Mouse (Mus musculus): Measurements from ENCODE around the gene Nr1i3. TPM values are rescaled to one million over a fixed set of nuclear protein-coding genes. Genes with fewer than 3 reads are reported as not detected.

The Nr1i3 gene
- 1.4 and 1.7 TPM in 2 replicates for total RNA-seq (2012; rRNA removed)
- polyA plus RNA-seq (2012; ENCODE audit: insufficient read depth in 1 of 2, insufficient read length in 2 of 2, low read depth in 1 of 2, low replicate concordance in 2 of 2, missing spikeins in 1 of 2): under 1 TPM in 1 of 2 experiments, not detected in 1; 0.24 TPM

- H3K4me1 ChIP-seq (ENCODE audit: control insufficient read depth in 1 of 2, insufficient read depth in 2 of 2, low read length in 2 of 2): peaks cover 2 to 39% of the 10 kb centered on the region in 2 experiments; a peak in 3 of 4 replicates
- DNase-seq (ENCODE audit: low read depth, low spot score): no peak
- H3K9ac ChIP-seq (ENCODE audit: control insufficient read depth, low read depth, low read length, poor library complexity, severe bottlenecking): no peak within 1 kb of the TSS
- no peak within 1 kb of the TSS for H3K27ac ChIP-seq (ENCODE audit: control insufficient read depth, low read depth, low read length)
- no peaks in the 10 kb centered on the region for H3K27me3 ChIP-seq (ENCODE audit: control insufficient read depth in 1 of 2, insufficient read depth in 2 of 2, low read length in 2 of 2)
- H3K4me3 ChIP-seq (ENCODE audit: control insufficient read depth in 1 of 2, insufficient read depth in 1 of 2, low read depth in 2 of 2, low read length in 2 of 2): no peak within 1 kb of the TSS
- H3K79me2 ChIP-seq (ENCODE audit: control insufficient read depth, insufficient read depth, low read length, poor library complexity): no peaks in the 10 kb centered on the region
- TF ChIP-seq MYC (IDR thresholded peaks at IDR 0.05; ENCODE audit: low read depth, low read length) (no peak), CHD1 (IDR thresholded peaks at IDR 0.05; ENCODE audit: low read depth, low read length) (no peak), USF1 (IDR thresholded peaks at IDR 0.05; ENCODE audit: low read depth, low read length) (no peak), TCF12 (IDR thresholded peaks at IDR 0.05; ENCODE audit: low read depth, low read length) (no peak), POLR2A (IDR thresholded peaks at IDR 0.05; ENCODE audit: control insufficient read depth in 1 of 2, insufficient read depth in 1 of 2, low read depth in 1 of 2, low read length in 2 of 2, poor library complexity in 1 of 2) (no peak), RCOR1 (IDR thresholded peaks at IDR 0.05; ENCODE audit: low read depth, low read length) (no peak), MAFK (IDR thresholded peaks at IDR 0.05; ENCODE audit: borderline replicate concordance, low read depth, low read length) (no peak), NELFE (IDR thresholded peaks at IDR 0.05; ENCODE audit: low read depth, low read length) (no peak), BHLHE40 (IDR thresholded peaks at IDR 0.05; ENCODE audit: borderline replicate concordance, low read depth, low read length) (no peak), ETS1 (IDR thresholded peaks at IDR 0.05; ENCODE audit: low read depth, low read length) (no peak), MAX (IDR thresholded peaks at IDR 0.05; ENCODE audit: low read length) (no peak), ZC3H11A (IDR thresholded peaks at IDR 0.05; ENCODE audit: low read depth, low read length) (no peak), MEF2A (IDR thresholded peaks at IDR 0.05; ENCODE audit: extremely low read depth, insufficient replicate concordance, low read depth, low read length, poor library complexity, severe bottlenecking) (no peak), HCFC1 (IDR thresholded peaks at IDR 0.05; ENCODE audit: low read depth, low read length) (no peak), ELF1 (IDR thresholded peaks at IDR 0.05; ENCODE audit: low read depth, low read length) (no peak), E2F4 (IDR thresholded peaks at IDR 0.05; ENCODE audit: borderline replicate concordance, low read depth, low read length) (no peak), SIN3A (IDR thresholded peaks at IDR 0.05; ENCODE audit: low read length) (no peak), CTCF (IDR thresholded peaks at IDR 0.05 in 2 of 3, conservative IDR thresholded peaks at IDR 0.05 in 1 of 3; ENCODE audit: control insufficient read depth in 1 of 3, insufficient read depth in 1 of 3, low read depth in 2 of 3, low read length in 3 of 3, poor library complexity in 1 of 3, severe bottlenecking in 1 of 3) (no peak), MYB (IDR thresholded peaks at IDR 0.05; ENCODE audit: low read depth, low read length) (no peak)
- H3K36me3 ChIP-seq (ENCODE audit: control insufficient read depth in 1 of 2, insufficient read depth in 2 of 2, low read length in 2 of 2): peaks cover 0 to 20% of the 10 kb centered on the region in 2 experiments; a peak in 2 of 4 replicates
- no peaks in the 10 kb centered on the region for H3K9me3 ChIP-seq (replicated peaks; ENCODE audit: insufficient read depth, low read length)
These were observed at the start of gene Nr1i3 for GRCm38 (mm10) chr1:171213801-171214496. Gene Nr1i3, plus strand, starts transcription at chr1:171213970.

DNA sequence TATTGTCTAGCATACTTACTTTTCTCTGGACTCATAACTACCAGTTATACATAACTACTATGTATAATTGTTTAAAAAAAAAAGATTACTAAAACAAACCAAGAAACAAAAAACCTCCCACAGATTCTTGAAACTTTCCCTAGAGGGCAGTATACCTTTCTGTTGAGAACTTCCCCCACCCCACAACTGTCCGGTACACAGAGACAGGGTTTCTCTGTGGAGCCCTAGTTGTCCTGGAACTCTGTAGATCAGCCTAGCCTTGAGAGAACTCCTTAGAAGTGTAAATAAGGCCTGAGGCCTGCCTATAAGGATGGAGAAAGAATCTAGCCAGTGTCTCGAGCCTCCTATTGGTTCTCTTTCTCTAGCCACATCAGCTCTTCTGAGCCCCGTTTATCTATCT, 49.5 kb upstream of the Nr1i3 start:
- H3K27ac ChIP-seq (ENCODE audit: control insufficient read depth, low read depth, low read length): no peak overlapping the region
- no peaks in the 10 kb centered on the region for H3K9me3 ChIP-seq (replicated peaks; ENCODE audit: insufficient read depth, low read length)
- DNase-seq (ENCODE audit: low read depth, low spot score): peak; percentile 54
- H3K27me3 ChIP-seq (ENCODE audit: control insufficient read depth in 1 of 2, insufficient read depth in 2 of 2, low read length in 2 of 2): no peaks in the 10 kb centered on the region; a peak in 1 of 4 replicates
- H3K9ac ChIP-seq (ENCODE audit: control insufficient read depth, low read depth, low read length, poor library complexity, severe bottlenecking): no peak overlapping the region
- H3K79me2 ChIP-seq (ENCODE audit: control insufficient read depth, insufficient read depth, low read length, poor library complexity): no peaks in the 10 kb centered on the region
- peaks cover 0 to 2% of the 10 kb centered on the region in 2 experiments; a peak in 1 of 4 replicates for H3K36me3 ChIP-seq (ENCODE audit: control insufficient read depth in 1 of 2, insufficient read depth in 2 of 2, low read length in 2 of 2)
- peaks cover 0 to 2% of the 10 kb centered on the region in 2 experiments; a peak in 2 of 4 replicates for H3K4me1 ChIP-seq (ENCODE audit: control insufficient read depth in 1 of 2, insufficient read depth in 2 of 2, low read length in 2 of 2)
- H3K4me3 ChIP-seq (ENCODE audit: control insufficient read depth in 1 of 2, insufficient read depth in 1 of 2, low read depth in 2 of 2, low read length in 2 of 2): no peak overlapping the region
- no peak for TF ChIP-seq EP300 (IDR thresholded peaks at IDR 0.05; ENCODE audit: low read depth in 1 of 2, low read length in 2 of 2)
- TF ChIP-seq ZC3H11A (IDR thresholded peaks at IDR 0.05; ENCODE audit: low read depth, low read length): peak; percentile 34; the same call in 1 of the 2 replicates
- no peak for TF ChIP-seq ZMIZ1 (IDR thresholded peaks at IDR 0.05; ENCODE audit: low read depth, low read length)
- TF ChIP-seq SMC3 (IDR thresholded peaks at IDR 0.05; ENCODE audit: low read depth, low read length): peak; percentile 47
- no peak for TF ChIP-seq TCF12 (IDR thresholded peaks at IDR 0.05; ENCODE audit: low read depth, low read length)
- TF ChIP-seq MYC (IDR thresholded peaks at IDR 0.05; ENCODE audit: low read depth, low read length): no peak
- TF ChIP-seq USF2 (IDR thresholded peaks at IDR 0.05; ENCODE audit: borderline replicate concordance in 1 of 2, insufficient read depth in 1 of 2, low read depth in 1 of 2, low read length in 2 of 2): no peak
- no peak for TF ChIP-seq NRF1 (IDR thresholded peaks at IDR 0.05; ENCODE audit: insufficient read depth, low read depth, low read length, poor library complexity, severe bottlenecking)
- no peak for TF ChIP-seq TAL1 (IDR thresholded peaks at IDR 0.05; ENCODE audit: low read length)
- TF ChIP-seq UBTF (IDR thresholded peaks at IDR 0.05; ENCODE audit: borderline replicate concordance, insufficient read depth, low read depth, low read length): no peak
- TF ChIP-seq MYB (IDR thresholded peaks at IDR 0.05; ENCODE audit: low read depth, low read length): no peak
- no peak for TF ChIP-seq E2F4 (IDR thresholded peaks at IDR 0.05; ENCODE audit: borderline replicate concordance, low read depth, low read length)
- TF ChIP-seq GABPA (IDR thresholded peaks at IDR 0.05; ENCODE audit: low read depth, low read length): no peak
- TF ChIP-seq POLR2A (IDR thresholded peaks at IDR 0.05; ENCODE audit: control insufficient read depth in 1 of 2, insufficient read depth in 1 of 2, low read depth in 1 of 2, low read length in 2 of 2, poor library complexity in 1 of 2): no peak
- TF ChIP-seq JUND (IDR thresholded peaks at IDR 0.05; ENCODE audit: low read depth, low read length): no peak

Data from MEL (cell line).